Comparison of ENCODE assay signal across 8 mouse cellular contexts in genomic region chr2:32352151-32353006, GRCm38 (mm10). TPM values are rescaled to one million over a fixed set of nuclear protein-coding genes. Genes with fewer than 3 reads are reported as not detected.
DNase-seq lines count a peak whose midpoint lies in the region; ATAC-seq and TF ChIP-seq lines count a peak whose summit lies in the region.

TSS of gene Ciz1 (plus strand) at chr2:32352327.

- H3K27ac ChIP-seq in spleen, adult 2 months (ENCODE audit: insufficient read depth, low read length): no peak within 1 kb of the TSS
- peak within 1 kb of the TSS; percentile 85 for H3K27ac ChIP-seq in gastrocnemius, adult 2 months
- peak within 1 kb of the TSS; percentile 95 for H3K27ac ChIP-seq in hindbrain, embryonic 16.5 days (ENCODE audit: low read depth, low read length)
- peak within 1 kb of the TSS; percentile 82 for H3K27ac ChIP-seq in limb, embryonic 11.5 days (replicated peaks; ENCODE audit: low read depth, low read length)

- intact Hi-C loops in gastrocnemius, adult 2 months (cut with DNase I): loop anchor here (5.0 kb wide), 2 partner anchors 45 to 135 kb away; no protein-coding TSS in a partner anchor

- TF ChIP-seq CTCF in spleen, adult 2 months (IDR thresholded peaks at IDR 0.05; ENCODE audit: extremely low read depth, insufficient read depth, insufficient read length, insufficient replicate concordance): no peak
- no peak for TF ChIP-seq CTCF in gastrocnemius, adult 2 months (IDR thresholded peaks at IDR 0.05)

- no peak for DNase-seq in spleen, adult 2 months (ENCODE audit: low read depth in 1 of 2, low spot score in 2 of 2)
- DNase-seq in spleen, postnatal 4 days (ENCODE audit: low spot score in 2 of 2): no peak
- peak; percentile 88 for DNase-seq in cerebellum, adult 9-11 months
- peak; percentile 35 for DNase-seq in gastrocnemius, adult 2 months
- peak; percentile 64 for DNase-seq in limb, embryonic 11.5 days (ENCODE audit: low spot score)
- peak; percentile 67 for DNase-seq in naive thymus-derived CD4-positive, alpha-beta T cell, adult 2 months (ENCODE audit: low read depth)
- no peak for DNase-seq in spleen, postnatal 36 days (ENCODE audit: low spot score in 2 of 2)

- peak within 1 kb of the TSS; percentile 58; the same call in 1 of the 2 replicates for H3K4me3 ChIP-seq in spleen, adult 2 months (ENCODE audit: extremely low read depth, insufficient read depth, insufficient read length)
- H3K4me3 ChIP-seq in gastrocnemius, adult 2 months: peak within 1 kb of the TSS; percentile 88
- peak within 1 kb of the TSS; percentile 63 for H3K4me3 ChIP-seq in hindbrain, embryonic 16.5 days (ENCODE audit: low read length)
- H3K4me3 ChIP-seq in limb, embryonic 11.5 days (ENCODE audit: low read depth, low read length): peak within 1 kb of the TSS; percentile 86

- no peaks in the 10 kb centered on the region for H3K9me3 ChIP-seq in hindbrain, embryonic 16.5 days (ENCODE audit: control insufficient read depth, low read length)
- H3K9me3 ChIP-seq in limb, embryonic 11.5 days (ENCODE audit: control insufficient read depth, low read length): no peaks in the 10 kb centered on the region

- H3K9ac ChIP-seq in hindbrain, embryonic 16.5 days (ENCODE audit: low read depth, low read length): peak within 1 kb of the TSS; percentile 77
- peak within 1 kb of the TSS; percentile 85 for H3K9ac ChIP-seq in limb, embryonic 11.5 days (ENCODE audit: low read length)

- H3K27me3 ChIP-seq in spleen, adult 2 months (ENCODE audit: control insufficient read depth, insufficient read depth, low read length): peaks cover 10% of the 10 kb centered on the region
- H3K27me3 ChIP-seq in hindbrain, embryonic 16.5 days (replicated peaks; ENCODE audit: control insufficient read depth, insufficient read depth, low read length): no peaks in the 10 kb centered on the region
- no peaks in the 10 kb centered on the region for H3K27me3 ChIP-seq in limb, embryonic 11.5 days (ENCODE audit: control insufficient read depth, insufficient read depth, low read length)

- no peak for TF ChIP-seq POLR2A in spleen, adult 2 months (IDR thresholded peaks at IDR 0.05; ENCODE audit: low read depth, low read length)

- peak within 1 kb of the TSS; percentile 80 for H3K4me2 ChIP-seq in hindbrain, embryonic 16.5 days (ENCODE audit: low read length)
- peak within 1 kb of the TSS; percentile 53 for H3K4me2 ChIP-seq in limb, embryonic 11.5 days (ENCODE audit: low read depth, severe bottlenecking)

- whole genome bisulfite sequencing in spleen, adult 2 months: 2% methylated on average over 28 of the region's 52 CpGs
- under 1% methylated on average over 41 of the region's 52 CpGs for WGBS in hindbrain, embryonic 16.5 days
- under 1% methylated on average over 49 of the region's 52 CpGs for WGBS in limb, embryonic 11.5 days

- H3K36me3 ChIP-seq in spleen, adult 2 months (ENCODE audit: control insufficient read depth, insufficient read depth, low read length): no peaks in the 10 kb centered on the region
- H3K36me3 ChIP-seq in hindbrain, embryonic 16.5 days (ENCODE audit: control insufficient read depth, insufficient read depth, low read length): 0 out of 2 replicates have a peak, but pooled peaks cover 2% of the 10 kb centered on the region
- H3K36me3 ChIP-seq in limb, embryonic 11.5 days (ENCODE audit: control insufficient read depth, insufficient read depth, low read length): no peaks in the 10 kb centered on the region

- H3K4me1 ChIP-seq in spleen, adult 2 months (ENCODE audit: control insufficient read depth, insufficient read depth, insufficient read length): peaks cover 5% of the 10 kb centered on the region; the same call in 1 of the 2 replicates
- H3K4me1 ChIP-seq in hindbrain, embryonic 16.5 days (ENCODE audit: control insufficient read depth, insufficient read depth, low read depth, low read length): peaks cover 21% of the 10 kb centered on the region
- H3K4me1 ChIP-seq in limb, embryonic 11.5 days (ENCODE audit: control insufficient read depth, insufficient read depth, low read length): peaks cover 13% of the 10 kb centered on the region

- ATAC-seq in hindbrain, embryonic 16.5 days: peak; percentile 66
- peak; percentile 40 for ATAC-seq in limb, embryonic 11.5 days (ENCODE audit: insufficient number of reproducible peaks, low FRiP score, low TSS enrichment, low read depth)

RNA-seq across cellular contexts. Expression of gene Ciz1, which starts in this region (rescaled TPM):
- polyA plus RNA-seq in spleen, adult 2 months (2012; rRNA removed): 252 and 324 TPM in 2 replicates
- total RNA-seq in gastrocnemius, adult 2 months (2021): 10 to 100 TPM; 26.4 to 26.6 TPM
- 41.1 and 57.5 TPM in 2 replicates for polyA plus RNA-seq in hindbrain, embryonic 16.5 days (2015; fragmentation: Nextera tagmentation; extraction: Ambion mirVana)
- polyA plus RNA-seq in limb, embryonic 11.5 days (2014; fragmentation: Nextera tagmentation; extraction: Ambion mirVana): 52.2 and 67.8 TPM in 2 replicates

Comparison
In these comparisons a context has a peak if more than half of its experiments do, and no peak if none do; other contexts are left out.
1. DNase-seq: peak in cerebellum, adult 9-11 months (single experiment), gastrocnemius, adult 2 months (single experiment), limb, embryonic 11.5 days (single experiment) and naive thymus-derived CD4-positive, alpha-beta T cell, adult 2 months (single experiment); none in spleen, adult 2 months (0 of 2), spleen, postnatal 4 days (0 of 2) and spleen, postnatal 36 days (0 of 2).
2. Peak in every context shown above with its lines, with median percentiles within 50 percentile points of each other: H3K4me3 ChIP-seq.